Mouse (Mus musculus) bone marrow macrophage, adult 2 months (primary cell): ENCODE measurements around the gene Tmem212.

Experiments used
- CTCF ChIP-seq: IDR thresholded peaks from 2 replicates; pipeline ENCODE4 v1.5.1; 2012; ENCODE audit warnings: low read depth, mild to moderate bottlenecking, low read length, moderate library complexity
- POLR2A ChIP-seq: IDR thresholded peaks from 2 replicates; pipeline ENCODE4 v1.6.1; 2012; ENCODE audit warnings: mild to moderate bottlenecking, low read depth, low read length, borderline replicate concordance

- TF ChIP-seq CTCF (no peak), POLR2A (no peak)
Measured at GRCm38 (mm10) chr3:27858441-27859115, 37.6 kb downstream of the Tmem212 start.
